Mouse (Mus musculus) adrenal gland, postnatal 14 days (tissue): Measurements from ENCODE around the gene Mc3r. TPM values are rescaled to one million over a fixed set of nuclear protein-coding genes. Genes with fewer than 3 reads are reported as not detected.

Source experiments
- DNase-seq: peaks from one replicate; pipeline ENCODE4 v3.0.0; 2021; ENCODE audit warnings: mixed read lengths
- total RNA-seq: library from RNA; stranded (reverse); gene quantifications from 2 replicates; pipeline ENCODE4 v1.2.3, GENCODE M21; 2021

Gene Mc3r
- total RNA-seq, 1 experiment from 2014 or later: not detected

GRCm38 (mm10) chr2:172299126-172299921 is 51.0 kb downstream of the Mc3r start:
- no peak for DNase-seq

Other genes starting within 250 kb of the Mc3r start
- not detected in 2 replicates for gene Cbln4, start 205.0 kb upstream of the Mc3r start, total RNA-seq
- 17.1 and 26.9 TPM in 2 replicates for gene Fam210b, start 97.1 kb downstream of the Mc3r start, total RNA-seq
- 10.5 and 14.6 TPM in 2 replicates for gene Aurka, start 122.0 kb downstream of the Mc3r start, total RNA-seq
- gene Cstf1, start 122.2 kb downstream of the Mc3r start, total RNA-seq: 35.5 and 36.1 TPM in 2 replicates
- gene Cass4, start 145.3 kb downstream of the Mc3r start, total RNA-seq: 0.15 and 0.53 TPM in 2 replicates
- gene Rtf2, start 192.1 kb downstream of the Mc3r start, total RNA-seq: 66.2 and 71.8 TPM in 2 replicates
- gene Gcnt7, start 210.1 kb downstream of the Mc3r start, total RNA-seq: not detected in 2 replicates
- 0.94 TPM in 1 of 2 replicates, not detected in the other for gene Fam209, start 224.0 kb downstream of the Mc3r start, total RNA-seq